Mouse (Mus musculus) bone marrow macrophage, adult 2 months (primary cell): Measurements from ENCODE around the gene Zbtb42. TPM values are rescaled to one million over a fixed set of nuclear protein-coding genes. Genes with fewer than 3 reads are reported as not detected.

Experiments used
- H3K27ac ChIP-seq: 2 replicates; pipeline ENCODE4 v1.5.1; 2012; ENCODE audit warnings: low read depth, low read length; ENCODE audit not compliant: insufficient read depth
- H3K4me1 ChIP-seq: 2 replicates; pipeline ENCODE4 v1.6.1; 2012; ENCODE audit warnings: low read length; ENCODE audit not compliant: control insufficient read depth, insufficient read depth
- H3K4me3 ChIP-seq: 2 replicates; pipeline ENCODE4 v1.5.1; 2012; ENCODE audit warnings: mild to moderate bottlenecking, low read length, moderate library complexity; ENCODE audit not compliant: insufficient read depth
- CTCF ChIP-seq: IDR thresholded peaks from 2 replicates; pipeline ENCODE4 v1.5.1; 2012; ENCODE audit warnings: low read depth, mild to moderate bottlenecking, low read length, moderate library complexity
- POLR2A ChIP-seq: IDR thresholded peaks from 2 replicates; pipeline ENCODE4 v1.6.1; 2012; ENCODE audit warnings: mild to moderate bottlenecking, low read depth, low read length, borderline replicate concordance
- polyA plus RNA-seq: library from polyadenylated mRNA; stranded (reverse); fragments of >200 nt; gene quantifications from 2 replicates; pipeline ENCODE4 v1.2.4, GENCODE M21; 2012; ENCODE audit not compliant: missing spikeins, insufficient read depth, insufficient read length

Zbtb42 gene
- polyA plus RNA-seq, 1 experiment, result 9.2 TPM

DNA sequence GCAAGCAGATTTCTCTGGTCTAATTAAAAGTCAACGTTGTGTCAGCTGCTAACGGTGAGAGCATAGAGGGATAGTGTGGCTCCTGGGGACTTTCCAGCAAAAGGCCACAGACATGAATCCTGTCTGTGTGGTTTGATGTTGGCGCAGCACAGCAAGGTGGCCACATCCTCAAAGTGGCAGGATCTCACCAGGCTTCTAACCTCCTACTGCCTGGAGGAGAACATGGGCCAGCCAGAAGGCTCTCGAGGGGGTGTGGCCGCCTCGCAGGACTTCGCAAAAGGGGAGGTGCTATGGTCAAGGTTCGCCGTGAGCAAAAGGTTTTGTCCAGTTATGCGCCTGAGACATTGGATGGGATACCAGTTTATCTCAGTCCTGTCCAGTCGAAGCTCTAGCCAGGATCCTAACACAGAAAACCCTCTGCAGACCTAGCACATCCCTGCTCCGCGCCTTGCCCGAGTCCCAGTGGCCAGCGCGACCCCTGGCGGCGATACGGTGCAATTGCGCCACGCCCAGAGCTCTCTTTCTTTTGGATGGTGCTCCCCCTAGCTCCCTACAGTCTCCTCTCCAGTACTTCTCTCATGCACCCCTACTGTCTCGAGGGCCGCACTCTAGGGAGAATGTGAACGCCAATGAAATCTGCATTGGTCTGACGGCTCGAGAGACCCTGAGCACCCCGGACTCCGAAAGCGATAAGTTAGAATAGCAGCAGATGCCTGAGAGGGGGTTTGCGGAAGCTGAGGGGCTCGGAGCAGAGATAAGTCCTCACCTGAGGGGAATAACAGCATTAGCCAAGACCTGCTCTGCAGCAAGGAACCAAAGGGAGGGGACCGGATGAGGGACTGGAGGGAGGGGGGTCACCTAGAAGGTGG, 28.3 kb downstream of the Zbtb42 start:
- peak overlapping the region; percentile 51 for H3K4me3 ChIP-seq
- no peak overlapping the region for H3K27ac ChIP-seq
- TF ChIP-seq POLR2A (no peak), CTCF (peak; percentile 96)
- H3K4me1 ChIP-seq, result peaks cover 15% of the 10 kb centered on the region

DNA sequence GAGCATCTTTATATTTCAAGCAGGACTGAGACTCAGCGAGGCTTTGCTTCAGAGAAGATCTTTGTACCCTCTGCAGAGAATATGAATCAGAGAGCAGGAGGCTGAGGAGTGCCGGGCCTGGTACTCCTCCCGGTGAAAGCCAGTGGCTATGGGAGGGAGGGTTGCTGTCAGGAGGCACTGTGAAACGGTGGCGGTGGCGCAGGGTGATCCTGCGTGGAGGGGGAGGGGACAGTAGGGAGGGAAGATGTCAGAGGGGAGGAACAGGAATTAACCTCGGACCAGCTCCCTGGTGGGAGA, 28.9 kb downstream of the Zbtb42 start:
- Histone ChIP-seq H3K4me3 (no peak overlapping the region), H3K4me1 (peaks cover 9% of the 10 kb centered on the region), H3K27ac (no peak overlapping the region)
- no peak for TF ChIP-seq POLR2A
- no peak for TF ChIP-seq CTCF

DNA sequence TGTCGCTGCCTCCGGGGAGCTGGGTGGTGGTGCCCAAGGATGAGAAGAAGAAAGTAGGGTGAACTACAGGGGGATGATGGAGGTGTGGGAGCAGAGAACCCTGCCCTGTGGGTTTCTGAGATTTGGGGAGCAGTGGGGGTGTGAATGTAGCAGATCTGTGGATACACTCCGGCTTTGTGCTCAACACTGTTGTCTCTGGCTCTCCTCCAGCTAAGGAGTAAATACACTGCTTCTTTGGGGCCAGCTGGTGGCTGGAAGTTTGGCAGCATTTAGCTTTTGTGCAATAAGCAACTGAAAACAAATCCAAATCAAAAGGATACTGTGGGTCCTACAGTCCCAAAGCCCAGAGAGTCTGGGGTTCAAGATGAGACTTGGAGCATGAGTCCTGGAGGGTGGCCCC, 35.4 kb downstream of the Zbtb42 start:
- no peaks in the 10 kb centered on the region for H3K4me1 ChIP-seq
- H3K27ac ChIP-seq, result no peak overlapping the region
- TF ChIP-seq CTCF (no peak), POLR2A (no peak)
- no peak overlapping the region for H3K4me3 ChIP-seq

DNA sequence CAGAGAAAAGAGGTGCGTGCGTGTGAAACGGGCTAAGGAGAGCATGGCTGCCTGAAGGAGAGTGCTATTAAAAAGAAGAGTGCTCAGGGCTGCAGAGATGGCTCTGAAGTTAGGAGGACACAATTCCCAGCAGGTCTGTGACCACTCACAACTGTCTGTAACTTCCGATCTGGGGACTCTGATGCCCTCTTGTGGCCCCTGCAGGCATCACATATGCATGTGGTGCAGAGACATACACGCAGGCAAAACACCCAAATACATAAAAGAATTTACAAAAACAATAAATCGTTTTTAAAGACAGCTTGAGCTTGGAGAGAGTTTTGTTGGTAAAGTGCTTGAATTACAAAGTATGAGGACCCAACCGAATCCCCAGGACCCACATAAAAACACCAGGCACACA, 38.5 kb downstream of the Zbtb42 start:
- H3K4me1 ChIP-seq, result no peaks in the 10 kb centered on the region
- no peak overlapping the region for H3K4me3 ChIP-seq
- TF ChIP-seq CTCF, result peak; percentile 86
- no peak for TF ChIP-seq POLR2A
- no peak overlapping the region for H3K27ac ChIP-seq

DNA sequence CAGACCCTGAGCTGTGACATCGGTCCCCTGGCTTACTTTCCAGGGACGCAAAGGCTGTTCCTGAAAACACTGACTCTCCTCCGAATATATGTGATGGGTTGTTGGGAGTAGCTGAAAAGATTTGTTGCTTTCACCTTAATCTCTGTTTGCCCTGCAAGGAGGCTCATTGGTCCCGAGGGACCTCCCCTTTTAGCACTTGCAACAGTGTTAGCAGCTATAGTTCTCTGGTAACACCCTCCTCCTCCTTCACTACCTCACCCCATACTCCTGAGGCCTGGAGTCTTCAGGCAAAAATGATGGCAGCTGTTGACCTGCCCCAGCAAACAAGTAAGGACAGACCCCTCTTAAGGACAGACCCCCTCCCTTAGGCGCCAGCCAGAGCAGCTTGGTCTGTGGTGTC, 40.4 kb downstream of the Zbtb42 start:
- H3K27ac ChIP-seq, result no peak overlapping the region
- TF ChIP-seq CTCF (no peak), POLR2A (no peak)
- peaks cover 3% of the 10 kb centered on the region; the same call in 1 of the 2 replicates for H3K4me1 ChIP-seq
- no peak overlapping the region for H3K4me3 ChIP-seq

DNA sequence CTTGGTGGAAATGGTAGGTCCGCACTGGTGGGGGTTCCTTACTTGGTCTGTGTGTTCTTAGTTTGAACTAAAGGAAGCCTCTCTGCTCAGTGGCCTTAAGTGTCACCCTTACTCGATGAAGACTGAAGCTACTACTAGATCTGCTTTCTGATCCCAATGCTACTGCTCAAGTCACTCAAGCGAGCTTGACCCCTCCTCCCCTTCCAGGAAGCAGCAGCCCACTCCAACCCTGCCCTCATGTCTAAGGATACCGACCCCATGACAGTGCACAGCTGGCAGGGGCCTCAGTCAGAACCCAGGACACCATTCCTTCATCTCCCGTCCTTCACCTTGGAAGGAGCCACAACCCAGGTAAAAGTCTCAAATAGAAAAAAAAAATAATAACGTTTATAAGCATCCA, 41.6 kb downstream of the Zbtb42 start, which contains the start of gene Cep170b:
Gene Cep170b, plus strand, starts transcription at position 240 of the 400 bp plus-strand sequence.
- Histone ChIP-seq H3K27ac (no peak within 1 kb of the TSS), H3K4me3 (no peak within 1 kb of the TSS), H3K4me1 (peaks cover 3% of the 10 kb centered on the region; the same call in 1 of the 2 replicates)
- no peak for TF ChIP-seq CTCF
- no peak for TF ChIP-seq POLR2A

DNA sequence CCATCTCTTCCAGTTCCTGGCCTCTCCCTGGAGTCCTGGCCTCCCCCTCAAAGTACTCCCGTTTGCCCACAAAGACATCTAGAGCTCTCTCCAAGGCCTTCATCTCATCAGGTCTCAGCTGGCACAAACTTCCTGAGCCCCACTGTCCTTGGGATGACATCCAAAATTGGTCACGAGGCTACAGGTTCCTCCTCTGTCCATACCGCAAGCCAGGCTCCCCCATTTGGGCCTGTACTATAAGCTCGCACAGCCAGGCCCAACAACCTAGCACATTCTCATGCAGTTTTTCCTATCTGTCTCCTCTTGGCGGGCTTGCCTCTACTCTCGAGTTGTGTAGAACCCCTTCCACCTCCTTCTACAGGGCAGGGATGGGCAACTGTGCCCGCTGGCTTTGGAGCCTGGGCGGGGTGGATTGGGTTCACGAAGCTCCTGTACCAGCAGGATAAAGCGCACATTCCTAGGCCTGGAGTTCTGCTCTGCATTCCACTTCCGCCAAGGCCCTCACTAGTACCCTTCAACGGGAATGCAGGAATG, 42.3 kb downstream of the Zbtb42 start:
- H3K4me3 ChIP-seq, result no peak overlapping the region
- H3K27ac ChIP-seq, result no peak overlapping the region
- peaks cover 3% of the 10 kb centered on the region; the same call in 1 of the 2 replicates for H3K4me1 ChIP-seq
- TF ChIP-seq CTCF, result no peak
- no peak for TF ChIP-seq POLR2A

DNA sequence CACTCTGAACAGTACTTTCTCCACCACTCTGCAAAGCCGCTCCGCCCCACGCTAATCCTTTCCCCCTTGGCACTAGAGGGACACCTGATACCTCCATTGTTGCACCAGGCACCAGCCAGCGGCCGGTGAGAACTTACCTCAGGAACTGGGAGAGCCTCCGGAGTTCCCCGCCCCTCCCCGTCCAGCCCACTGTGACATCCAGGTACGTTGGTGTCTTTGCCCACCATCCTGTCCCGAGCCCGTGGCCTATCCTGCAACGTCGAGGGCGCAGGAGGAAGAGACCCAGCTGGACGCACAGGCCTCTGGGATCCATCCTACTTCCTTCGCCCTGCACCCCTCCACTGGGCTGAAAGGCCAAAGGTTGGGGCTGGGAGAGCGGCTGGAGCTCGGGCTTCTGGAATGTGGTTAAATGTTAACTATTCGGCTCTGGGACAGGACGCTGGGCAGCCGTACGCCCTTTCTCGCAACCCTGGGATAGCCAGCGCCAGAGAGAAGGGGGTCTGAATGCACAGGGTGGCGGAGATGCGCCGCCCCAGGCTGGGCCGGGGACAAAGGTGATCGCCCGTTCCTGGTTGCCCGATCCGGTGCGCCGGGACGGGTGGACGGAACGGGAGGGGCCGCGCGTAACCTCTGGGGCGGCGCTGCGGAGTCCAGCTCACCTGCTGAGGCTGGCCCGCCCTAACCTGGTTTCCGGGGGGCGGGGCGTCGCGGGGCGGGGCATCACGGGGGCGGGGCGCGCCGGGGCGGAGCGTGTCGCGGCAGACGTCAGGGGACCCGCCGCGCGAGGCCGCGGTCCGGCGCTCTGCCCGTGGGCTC, 43.0 kb downstream of the Zbtb42 start:
- TF ChIP-seq POLR2A (no peak), CTCF (no peak)
- Histone ChIP-seq H3K4me1 (peaks cover 3% of the 10 kb centered on the region; the same call in 1 of the 2 replicates), H3K4me3 (peak overlapping the region; percentile 68), H3K27ac (no peak overlapping the region)

DNA sequence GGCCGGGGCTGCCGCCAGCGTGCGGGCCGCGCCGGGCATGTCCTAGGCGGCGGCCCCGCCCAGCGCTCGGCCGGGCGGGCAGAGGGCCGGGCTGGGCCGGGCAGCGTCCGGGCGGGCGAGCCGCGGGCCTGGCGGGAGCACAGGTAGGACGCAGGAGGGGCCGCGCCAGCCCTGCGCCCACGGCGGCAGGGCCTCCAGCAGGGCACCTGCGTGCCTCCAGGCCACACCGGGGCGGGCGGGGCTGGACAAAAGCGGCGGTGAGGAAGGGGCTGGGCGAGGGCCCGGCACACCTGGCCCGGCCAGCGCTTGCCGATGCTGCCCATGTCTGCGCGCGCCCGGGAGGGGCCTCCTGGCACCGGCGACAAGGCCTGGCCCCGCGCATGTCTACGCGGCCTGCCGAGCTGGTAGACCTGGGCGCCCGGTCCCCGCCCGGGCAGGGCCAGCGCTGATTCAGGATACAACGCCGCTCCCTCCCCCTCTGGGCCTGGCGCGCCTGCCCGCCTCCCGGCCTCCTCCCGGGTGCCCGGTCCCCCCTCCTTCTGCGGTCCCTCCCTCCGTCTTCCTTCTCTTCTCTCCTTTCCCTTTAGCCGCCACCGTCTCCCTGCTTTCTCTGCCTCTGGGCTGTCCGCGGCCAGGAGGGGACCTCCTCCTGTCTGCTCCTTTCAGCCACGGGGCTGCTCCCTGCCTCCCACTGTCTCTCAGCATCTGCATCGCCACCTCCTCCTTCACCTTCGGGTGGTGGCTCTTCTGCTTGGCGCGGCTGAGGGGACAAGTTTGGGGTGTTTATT, 43.8 kb downstream of the Zbtb42 start:
- H3K27ac ChIP-seq, result no peak overlapping the region

More for the DNA sequence above, 43.8 kb downstream of the Zbtb42 start:
- H3K4me3 ChIP-seq, result peak overlapping the region; percentile 68
- H3K4me1 ChIP-seq, result peaks cover 3% of the 10 kb centered on the region; the same call in 1 of the 2 replicates
- no peak for TF ChIP-seq POLR2A
- TF ChIP-seq CTCF, result no peak
